Mouse (Mus musculus) fat pad, adult 2 months (tissue): ENCODE results near the gene Oprm1.

Experiments
- DNase-seq: peaks from one replicate; pipeline ENCODE4 v3.0.0-alpha.2; 2011; ENCODE audit warnings: low read depth, low spot score; ENCODE audit errors: extremely low read depth

The Oprm1 gene

GRCm38 (mm10) chr10:7077389-7077808 lies 319.1 kb downstream of the Oprm1 start:
- no peak for DNase-seq

DNA sequence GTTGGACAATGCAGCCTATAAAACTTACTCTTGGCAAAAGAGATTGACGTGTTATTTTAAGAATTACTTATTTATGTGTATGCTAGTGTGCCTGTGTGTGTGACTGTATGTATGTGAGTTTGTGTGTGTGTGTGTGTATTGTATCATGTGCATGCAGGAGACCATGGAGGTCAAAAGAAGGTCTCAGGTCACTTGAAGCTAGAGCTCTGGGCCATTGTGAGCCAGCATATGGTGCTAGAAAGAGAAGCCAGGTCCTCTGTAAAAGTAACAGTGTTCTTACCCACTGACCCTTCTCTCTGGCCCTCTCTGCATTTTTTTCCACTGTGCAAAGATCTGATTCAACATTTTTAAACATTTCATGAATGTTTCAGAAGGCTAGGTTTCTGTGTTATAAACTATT lies 319.7 kb downstream of the Oprm1 start:
- no peak for DNase-seq
